Mouse (Mus musculus) liver, adult 10 weeks (tissue): ENCODE measurements around the gene Gm5662. TPM values are rescaled to one million over a fixed set of nuclear protein-coding genes. Genes with fewer than 3 reads are reported as not detected.

Source experiments
- polyA plus RNA-seq: library from polyadenylated mRNA; stranded (reverse); fragments of 350-450 nt; fragmentation: Illumina TruSeq; extraction: RNeasy Lipid Tissue Mini Kit (QIAGEN cat#74804); gene quantifications from one replicate; pipeline ENCODE4 v1.2.3, GENCODE M21; 2014; ENCODE audit warnings: low read depth, low replicate concordance

Gene Gm5662
- polyA plus RNA-seq: not detected

GRCm38 (mm10) chr12:88274400-88274799, at the start of gene Gm5662:
TSS of gene Gm5662 (minus strand) at chr12:88274500.

GRCm38 (mm10) chr12:88323926-88324325, 49.6 kb upstream of the Gm5662 start, which contains the start of gene Gm5039:
TSS of gene Gm5039 (minus strand) at chr12:88324026.

GRCm38 (mm10) chr12:88250000-88250399, 24.3 kb downstream of the Gm5662 start, which contains the start of gene Gm8332:
TSS of gene Gm8332 (minus strand) at chr12:88250100.

Other genes with a start within 250 kb of the Gm5662 start
- not detected for gene Gm2056, start 247.5 kb downstream of the Gm5662 start, polyA plus RNA-seq
- gene Gm16368, start 190.8 kb downstream of the Gm5662 start, polyA plus RNA-seq: not detected
- gene Gm10436, start 92.4 kb downstream of the Gm5662 start, polyA plus RNA-seq: not detected
- gene Gm8332, start 24.4 kb downstream of the Gm5662 start, polyA plus RNA-seq: not detected
- not detected for gene Gm5039, start 49.5 kb upstream of the Gm5662 start, polyA plus RNA-seq
- gene Adck1, start 86.1 kb upstream of the Gm5662 start, polyA plus RNA-seq: 4.0 TPM